In the genomic region with DNA sequence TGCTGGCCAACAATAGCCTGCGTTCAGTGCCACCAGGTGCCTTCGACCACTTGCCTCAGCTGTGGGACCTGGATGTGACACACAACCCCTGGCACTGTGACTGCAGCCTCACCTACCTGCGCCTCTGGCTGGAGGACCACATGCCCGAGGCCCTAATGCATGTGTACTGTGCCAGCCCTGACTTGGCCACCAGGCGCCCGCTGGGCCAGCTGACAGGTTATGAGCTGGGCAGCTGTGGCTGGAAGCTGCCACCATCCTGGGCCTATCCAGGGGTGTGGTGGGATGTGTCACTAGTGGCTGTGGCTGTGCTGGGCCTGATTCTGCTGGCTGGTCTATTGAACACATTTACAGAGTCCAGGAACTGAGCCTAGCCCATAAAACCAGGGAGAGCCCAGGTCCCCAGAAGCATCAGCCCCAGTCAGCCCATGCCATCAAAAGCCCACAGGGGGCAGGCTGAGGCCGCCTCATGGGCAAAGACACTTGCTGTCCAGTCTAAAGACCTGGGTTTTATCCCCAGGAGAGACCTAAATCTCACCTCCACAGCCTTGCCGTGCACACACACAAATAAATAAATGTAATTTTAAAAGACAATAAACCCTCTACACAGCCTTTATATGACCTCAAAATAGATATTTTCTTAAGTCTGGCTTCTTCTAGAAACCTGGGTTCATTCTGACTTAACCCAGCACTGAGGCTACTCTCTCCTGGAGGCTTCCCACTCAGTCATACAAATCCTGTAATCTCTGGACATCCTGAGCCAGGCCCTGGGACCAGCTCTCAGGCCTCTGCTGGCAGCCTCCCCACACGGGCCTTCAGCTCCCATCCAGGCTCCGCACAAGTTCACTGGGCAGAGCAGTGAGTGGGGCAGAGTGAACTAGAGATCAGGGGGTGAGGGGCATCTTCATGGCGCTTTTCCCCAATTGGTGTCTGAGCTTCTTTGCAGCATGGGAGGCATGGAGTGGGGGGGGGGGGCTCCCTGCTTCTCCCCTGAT, we compare ENCODE assay signal across 11 mouse cellular contexts. TPM values are rescaled to one million over a fixed set of nuclear protein-coding genes. Genes with fewer than 3 reads are reported as not detected.
A peak's percentile ranks its signal among the peaks of the same experiment; 100 is the strongest.
DNase-seq lines count a peak whose midpoint lies in the region; ATAC-seq and TF ChIP-seq lines count a peak whose summit lies in the region.
"Had no signal": no experiment of that assay in that cellular context is flagged by ENCODE, and none has a peak within 500 bp of the region (broad histone marks: within the 10 kb centered on the region; RNA-seq: fewer than 3 reads in every experiment).

No protein-coding gene starts in this region.

- H3K27me3 ChIP-seq in cerebellum, adult 2 months (ENCODE audit: control insufficient read depth, insufficient read depth, low read length): no peaks in the 10 kb centered on the region
- H3K27me3 ChIP-seq in liver, embryonic 11.5 days (replicated peaks; ENCODE audit: control insufficient read depth, insufficient read depth, low read length): no peaks in the 10 kb centered on the region
- no peaks in the 10 kb centered on the region for H3K27me3 ChIP-seq in forebrain, embryonic 16.5 days (replicated peaks; ENCODE audit: control insufficient read depth, insufficient read depth, low read length)

- H3K9me3 ChIP-seq in liver, embryonic 11.5 days (ENCODE audit: control insufficient read depth, low read length): no peaks in the 10 kb centered on the region
- H3K9me3 ChIP-seq in forebrain, embryonic 16.5 days (ENCODE audit: control insufficient read depth, low read length): no peaks in the 10 kb centered on the region

- peak; percentile 23 to 27 for DNase-seq in cerebellum, adult 2 months
- DNase-seq in cerebellum, adult 11-12 months: no peak
- peak; percentile 32 for DNase-seq in kidney, postnatal 10 days
- no peak for DNase-seq in kidney, postnatal 14 days
- DNase-seq in 3134 (ENCODE audit: extremely low read depth, insufficient read length, low spot score): peak; percentile 72
- no peak for DNase-seq in liver, embryonic 11.5 days (ENCODE audit: low spot score)
- DNase-seq in Muller cell, postnatal 12 days (ENCODE audit: inconsistent ontology term): no peak
- DNase-seq: cerebellum, postnatal 14 days had no signal

- peak overlapping the region; percentile 46; the same call in 1 of the 2 replicates for H3K9ac ChIP-seq in liver, embryonic 11.5 days (ENCODE audit: low read depth, low read length)
- no peak overlapping the region for H3K9ac ChIP-seq in forebrain, embryonic 16.5 days (replicated peaks; ENCODE audit: low read depth, low read length)

- TF ChIP-seq CTCF in cerebellum, adult 2 months (IDR thresholded peaks at IDR 0.05; ENCODE audit: borderline replicate concordance, insufficient read depth, low read depth, low read length): peak; percentile 55; the same call in 1 of the 2 replicates

- H3K27ac ChIP-seq in cerebellum, adult 2 months (ENCODE audit: insufficient read depth, low read length): no peak overlapping the region
- H3K27ac ChIP-seq in liver, embryonic 11.5 days (ENCODE audit: low read depth, low read length): no peak overlapping the region; the same call in 1 of the 2 replicates
- no peak overlapping the region for H3K27ac ChIP-seq in forebrain, embryonic 16.5 days (ENCODE audit: low read length)

- no peaks in the 10 kb centered on the region for H3K36me3 ChIP-seq in liver, embryonic 11.5 days (ENCODE audit: control insufficient read depth, insufficient read depth, low read length)
- H3K36me3 ChIP-seq in forebrain, embryonic 16.5 days (ENCODE audit: control insufficient read depth, insufficient read depth): no peaks in the 10 kb centered on the region

- ATAC-seq in liver, embryonic 11.5 days (replicated peaks; ENCODE audit: low FRiP score): no peak
- ATAC-seq in forebrain, embryonic 16.5 days: no peak
- ATAC-seq: activated CD4-positive, CD25-positive, alpha-beta regulatory T cell, adult 4 months; midbrain, embryonic 16.5 days had no signal

- peak overlapping the region; percentile 26; the same call in 1 of the 2 replicates for H3K4me2 ChIP-seq in liver, embryonic 11.5 days
- H3K4me2 ChIP-seq in forebrain, embryonic 16.5 days (ENCODE audit: low read length): no peak overlapping the region

- H3K4me3 ChIP-seq in cerebellum, adult 2 months (replicated peaks; ENCODE audit: insufficient read depth, low read depth, low read length): no peak overlapping the region
- no peak overlapping the region; the same call in 1 of the 2 replicates for H3K4me3 ChIP-seq in liver, embryonic 11.5 days (ENCODE audit: low read depth, low read length)
- no peak overlapping the region for H3K4me3 ChIP-seq in forebrain, embryonic 16.5 days (replicated peaks; ENCODE audit: low read length)

- WGBS in cerebellum, adult 2 months: 77% methylated on average over 11 of the region's 11 CpGs
- WGBS in liver, embryonic 11.5 days: 86% methylated on average over 11 of the region's 11 CpGs
- WGBS in forebrain, embryonic 16.5 days: 86% methylated on average over 11 of the region's 11 CpGs

- no peak for TF ChIP-seq POLR2A in cerebellum, adult 2 months (IDR thresholded peaks at IDR 0.05; ENCODE audit: borderline replicate concordance, insufficient read depth, low read length)

- no peaks in the 10 kb centered on the region for H3K4me1 ChIP-seq in cerebellum, adult 2 months (ENCODE audit: control insufficient read depth, insufficient read depth, low read length)
- peaks cover 25% of the 10 kb centered on the region for H3K4me1 ChIP-seq in liver, embryonic 11.5 days (replicated peaks; ENCODE audit: control insufficient read depth, insufficient read depth, low read length)
- no peaks in the 10 kb centered on the region for H3K4me1 ChIP-seq in forebrain, embryonic 16.5 days (replicated peaks; ENCODE audit: control insufficient read depth, insufficient read depth, low read length)

RNA-seq across cellular contexts. Expression of gene Gp9, which starts 1.6 kb away (rescaled TPM):
- 0.49 and 0.68 TPM in 2 replicates for polyA plus RNA-seq in cerebellum, adult 2 months (2012; rRNA removed)
- 37.2 and 37.3 TPM in 2 replicates for polyA plus RNA-seq in liver, embryonic 11.5 days (2014; fragmentation: Nextera tagmentation; extraction: Ambion mirVana)
- 0.24 and 0.39 TPM in 2 replicates for polyA plus RNA-seq in forebrain, embryonic 16.5 days (2015; fragmentation: Nextera tagmentation; extraction: Ambion mirVana)
- polyA plus RNA-seq: activated CD4-positive, CD25-positive, alpha-beta regulatory T cell, adult 4 months had no signal

RNA-seq across cellular contexts. Expression of gene Rab43, which starts 32.5 kb away (rescaled TPM):
- 18.9 and 19.4 TPM in 2 replicates for polyA plus RNA-seq in cerebellum, adult 2 months (2012; rRNA removed)
- 20.4 and 21.4 TPM in 2 replicates for polyA plus RNA-seq in liver, embryonic 11.5 days (2014; fragmentation: Nextera tagmentation; extraction: Ambion mirVana)
- 6.1 and 8.0 TPM in 2 replicates for polyA plus RNA-seq in forebrain, embryonic 16.5 days (2015; fragmentation: Nextera tagmentation; extraction: Ambion mirVana)

RNA-seq across cellular contexts. Expression of gene Efcc1, which starts 48.8 kb away (rescaled TPM):
- polyA plus RNA-seq in cerebellum, adult 2 months (2012; rRNA removed): 4.0 and 4.5 TPM in 2 replicates
- 0.45 and 0.57 TPM in 2 replicates for polyA plus RNA-seq in liver, embryonic 11.5 days (2014; fragmentation: Nextera tagmentation; extraction: Ambion mirVana)
- polyA plus RNA-seq in forebrain, embryonic 16.5 days (2015; fragmentation: Nextera tagmentation; extraction: Ambion mirVana): 1.8 and 2.3 TPM in 2 replicates

RNA-seq across cellular contexts. Expression of gene Gm45140, which starts 56.1 kb away (rescaled TPM):
- 4.9 and 5.7 TPM in 2 replicates for polyA plus RNA-seq in cerebellum, adult 2 months (2012; rRNA removed)
- polyA plus RNA-seq in liver, embryonic 11.5 days (2014; fragmentation: Nextera tagmentation; extraction: Ambion mirVana): 5.6 and 7.8 TPM in 2 replicates
- polyA plus RNA-seq in forebrain, embryonic 16.5 days (2015; fragmentation: Nextera tagmentation; extraction: Ambion mirVana): 2.5 and 4.4 TPM in 2 replicates

RNA-seq across cellular contexts. Expression of gene Isy1, which starts 59.1 kb away (rescaled TPM):
- 36.2 and 36.4 TPM in 2 replicates for polyA plus RNA-seq in cerebellum, adult 2 months (2012; rRNA removed)
- polyA plus RNA-seq in liver, embryonic 11.5 days (2014; fragmentation: Nextera tagmentation; extraction: Ambion mirVana): 84.8 and 89.0 TPM in 2 replicates
- 28.2 and 30.2 TPM in 2 replicates for polyA plus RNA-seq in forebrain, embryonic 16.5 days (2015; fragmentation: Nextera tagmentation; extraction: Ambion mirVana)

Comparison
In these comparisons a context has a peak if more than half of its experiments do, and no peak if none do; other contexts are left out.
1. DNase-seq: peak in cerebellum, adult 2 months (2 of 2), kidney, postnatal 10 days (single experiment) and 3134 (single experiment); none in cerebellum, adult 11-12 months (single experiment), kidney, postnatal 14 days (single experiment), liver, embryonic 11.5 days (single experiment) and Muller cell, postnatal 12 days (single experiment).
2. RNA of gene Gp9, which starts 1.6 kb away (polyA plus RNA-seq): 37.2 to 37.3 TPM in liver, embryonic 11.5 days; 0.49 to 0.68 TPM in cerebellum, adult 2 months and 0.24 to 0.39 TPM in forebrain, embryonic 16.5 days; every median in the first group is over 10 times any median in the second.